Mouse (Mus musculus): ENCODE data around the gene Ctf2.

The Ctf2 gene

GRCm38 (mm10) chr7:127685304-127686018 lies 46.5 kb downstream of the Ctf2 start:
- DNase-seq (ENCODE audit: extremely low spot score): no peak

GRCm38 (mm10) chr7:127681888-127682553 lies 49.9 kb downstream of the Ctf2 start:
- DNase-seq (ENCODE audit: extremely low spot score): no peak

- no peak for DNase-seq (ENCODE audit: extremely low spot score)
These were observed 51.4 kb downstream of the Ctf2 start for GRCm38 (mm10) chr7:127680541-127680940.

- DNase-seq (ENCODE audit: extremely low spot score): no peak
These were observed 53.2 kb downstream of the Ctf2 start for GRCm38 (mm10) chr7:127678811-127679210.

- DNase-seq (ENCODE audit: extremely low spot score): no peak
These were observed 54.4 kb downstream of the Ctf2 start for GRCm38 (mm10) chr7:127677609-127678008.

GRCm38 (mm10) chr7:127677077-127677476 lies 54.9 kb downstream of the Ctf2 start:
- peak; percentile 43 for DNase-seq (ENCODE audit: extremely low spot score)

GRCm38 (mm10) chr7:127675391-127675811 lies 56.6 kb downstream of the Ctf2 start:
- DNase-seq (ENCODE audit: extremely low spot score): no peak

- DNase-seq (ENCODE audit: extremely low spot score): peak; percentile 81
These were observed 57.0 kb downstream of the Ctf2 start for GRCm38 (mm10) chr7:127674977-127675376.

GRCm38 (mm10) chr7:127672776-127673175 lies 59.2 kb downstream of the Ctf2 start:
- DNase-seq (ENCODE audit: extremely low spot score): no peak

GRCm38 (mm10) chr7:127671880-127672774 lies 59.8 kb downstream of the Ctf2 start:
- no peak for DNase-seq (ENCODE audit: extremely low spot score)
